Comparison of ENCODE assay signal across 7 mouse cellular contexts in the genomic region with DNA sequence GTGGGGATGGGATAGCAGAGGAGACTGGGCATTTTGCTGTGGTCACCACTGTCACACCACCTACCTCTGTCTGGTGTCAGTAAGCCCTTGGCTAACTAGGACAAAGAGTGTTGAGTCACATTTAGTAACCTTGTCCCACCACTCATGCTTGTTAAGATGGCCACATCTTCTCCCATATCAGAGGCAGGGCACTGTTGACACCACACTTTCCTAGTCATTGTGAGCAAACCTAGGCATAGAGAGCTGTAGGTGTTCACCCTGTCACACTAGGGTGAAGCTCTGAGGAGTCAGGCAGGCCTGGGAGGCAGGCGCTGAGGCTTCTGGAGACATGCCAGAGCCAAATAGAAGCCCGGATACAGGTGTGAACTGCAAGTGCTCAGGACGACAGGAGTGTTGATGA. TPM values are rescaled to one million over a fixed set of nuclear protein-coding genes. Genes with fewer than 3 reads are reported as not detected.
A peak's percentile ranks its signal among the peaks of the same experiment; 100 is the strongest.
DNase-seq lines count a peak whose midpoint lies in the region; ATAC-seq lines count a peak whose summit lies in the region.

A gene (plus strand): TSS at position 301 of the 400 bp plus-strand sequence.

- DNase-seq in lung, postnatal 4 days, result no peak
- no peak for DNase-seq in left cerebral cortex, postnatal 25 days (ENCODE audit: low spot score in 2 of 2)
- no peak for DNase-seq in adrenal gland, adult 8-10 months
- no peak for DNase-seq in right cerebral cortex, postnatal 25 days

- peaks cover 24% of the 10 kb centered on the region; the same call in 1 of the 2 replicates for H3K27me3 ChIP-seq in lung, embryonic 15.5 days
- no peaks in the 10 kb centered on the region for H3K27me3 ChIP-seq in forebrain, embryonic 16.5 days (replicated peaks; ENCODE audit: control insufficient read depth, insufficient read depth, low read length)

- peak within 1 kb of the TSS; percentile 62 for H3K4me3 ChIP-seq in lung, embryonic 15.5 days
- peak within 1 kb of the TSS; percentile 85 for H3K4me3 ChIP-seq in forebrain, embryonic 16.5 days (replicated peaks; ENCODE audit: low read length)

- H3K27ac ChIP-seq in lung, embryonic 15.5 days, result no peak within 1 kb of the TSS
- H3K27ac ChIP-seq in forebrain, embryonic 16.5 days (ENCODE audit: low read length), result peak within 1 kb of the TSS; percentile 21

- H3K4me2 ChIP-seq in lung, embryonic 15.5 days, result peak within 1 kb of the TSS; percentile 100
- peak within 1 kb of the TSS; percentile 85 for H3K4me2 ChIP-seq in forebrain, embryonic 16.5 days (ENCODE audit: low read length)

- H3K4me1 ChIP-seq in lung, embryonic 15.5 days, result no peaks in the 10 kb centered on the region; the same call in 1 of the 2 replicates
- peaks cover 10% of the 10 kb centered on the region for H3K4me1 ChIP-seq in forebrain, embryonic 16.5 days (replicated peaks; ENCODE audit: control insufficient read depth, insufficient read depth, low read length)

- no peak for ATAC-seq in lung, embryonic 15.5 days (ENCODE audit: borderline replicate concordance, extremely low read depth, low FRiP score, low TSS enrichment)
- no peak for ATAC-seq in forebrain, embryonic 16.5 days
- 0 out of 2 replicates have a peak, but pooled peaks have one; percentile 3 for ATAC-seq in neutrophil, adult 5-6 weeks (ENCODE audit: extremely low read depth, insufficient number of reproducible peaks, low FRiP score, poor library complexity, severe bottlenecking)

- no peaks in the 10 kb centered on the region for H3K36me3 ChIP-seq in lung, embryonic 15.5 days
- H3K36me3 ChIP-seq in forebrain, embryonic 16.5 days (ENCODE audit: control insufficient read depth, insufficient read depth), result no peaks in the 10 kb centered on the region

- intact Hi-C loops in left cerebral cortex, postnatal 25 days (cut with DNase I), result no loop called here

- no peaks in the 10 kb centered on the region for H3K9me3 ChIP-seq in lung, embryonic 15.5 days
- no peaks in the 10 kb centered on the region for H3K9me3 ChIP-seq in forebrain, embryonic 16.5 days (ENCODE audit: control insufficient read depth, low read length)

- 66% methylated on average over 3 of the region's 3 CpGs for WGBS in lung, embryonic 15.5 days
- 81% methylated on average over 3 of the region's 3 CpGs for WGBS in forebrain, embryonic 16.5 days

- peak within 1 kb of the TSS; percentile 35; the same call in 1 of the 2 replicates for H3K9ac ChIP-seq in lung, embryonic 15.5 days
- H3K9ac ChIP-seq in forebrain, embryonic 16.5 days (replicated peaks; ENCODE audit: low read depth, low read length), result peak within 1 kb of the TSS; percentile 87

RNA-seq across cellular contexts. Expression of the gene that starts here (rescaled TPM):
- 2.2 and 2.9 TPM in 2 replicates for polyA plus RNA-seq in lung, embryonic 15.5 days (2015; fragmentation: Nextera tagmentation; extraction: Ambion mirVana)
- polyA plus RNA-seq in forebrain, embryonic 16.5 days (2015; fragmentation: Nextera tagmentation; extraction: Ambion mirVana), result 59.4 and 63.4 TPM in 2 replicates
- 10 to 100 TPM; 50.8 to 58.9 TPM for total RNA-seq in left cerebral cortex, postnatal 25 days (2021)
- not detected in 2 replicates for total RNA-seq in neutrophil, adult 5-6 weeks (2017)
- 10 to 100 TPM in 1 of 4 experiments, 1 to 10 TPM in 3; 7.7 to 10.7 (median 8.6) TPM for total RNA-seq in adrenal gland, adult 8-10 months (2022)

Comparison
In these comparisons a context has a peak if more than half of its experiments do, and no peak if none do; other contexts are left out.
1. RNA of the gene that starts here (total RNA-seq): 50.8 to 58.9 TPM in left cerebral cortex, postnatal 25 days; 7.7 to 10.7 TPM in adrenal gland, adult 8-10 months and not detected in neutrophil, adult 5-6 weeks; every median in the first group is over 4 times any median in the second.
2. RNA of the gene that starts here (polyA plus RNA-seq): 59.4 to 63.4 TPM in forebrain, embryonic 16.5 days; 2.2 to 2.9 TPM in lung, embryonic 15.5 days; every median in the first group is over 10 times any median in the second.
3. Peak in ATAC-seq in neutrophil, adult 5-6 weeks; RNA of the gene not detected or under 1 TPM.